Mouse (Mus musculus): ENCODE results near the gene Tnfsf12.

- TF ChIP-seq CTCF (IDR thresholded peaks at IDR 0.05) (no peak), EP300 (IDR thresholded peaks at IDR 0.05) (no peak)
Measured at GRCm38 (mm10) chr11:69708614-69709265, 13.1 kb upstream of the Tnfsf12 start.
